Mouse (Mus musculus) forebrain, embryonic 11.5 days (tissue): Measurements from ENCODE around the gene Stk38l. TPM values are rescaled to one million over a fixed set of nuclear protein-coding genes. Genes with fewer than 3 reads are reported as not detected.
"Not testable (repeated sequence)": the region's sequence is repeated elsewhere in the genome, so short reads cannot be mapped to it uniquely, and the experiment has no call there.

ENCODE experiments used
- ATAC-seq: fragments of 200-750 bp; cut with Nextera tagmentation; replicated peaks from 2 replicates; pipeline ENCODE4 v1.8.0; 2017; ENCODE audit warnings: moderate TSS enrichment; ENCODE audit not compliant: low FRiP score
- DNase-seq: peaks from one replicate; pipeline ENCODE4 v3.0.0-alpha.2; 2017; ENCODE audit warnings: low spot score
- H3K27ac ChIP-seq: fragments of 300-500 bp; sonication (generic); 2 replicates; pipeline ENCODE4 v1.5.1; 2014; ENCODE audit warnings: low read depth, low read length
- H3K27me3 ChIP-seq: fragments of 300-500 bp; sonication (generic); 2 replicates; pipeline ENCODE4 v1.6.1; 2014; ENCODE audit warnings: mild to moderate bottlenecking, low read length, mixed read lengths; ENCODE audit not compliant: control insufficient read depth, insufficient read depth
- H3K36me3 ChIP-seq: fragments of 300-500 bp; sonication (generic); 2 replicates; pipeline ENCODE4 v1.6.1; 2014; ENCODE audit warnings: mild to moderate bottlenecking, low read length, moderate library complexity, mixed read lengths; ENCODE audit not compliant: control insufficient read depth, insufficient read depth
- H3K4me1 ChIP-seq: fragments of 300-500 bp; sonication (generic); replicated peaks from 2 replicates; pipeline ENCODE4 v1.6.1; 2014; ENCODE audit warnings: low read length, mixed read lengths; ENCODE audit not compliant: control insufficient read depth, insufficient read depth
- H3K4me2 ChIP-seq: fragments of 300-500 bp; sonication (generic); 2 replicates; pipeline ENCODE4 v1.6.1; 2014; ENCODE audit warnings: low read depth, mild to moderate bottlenecking, low read length, moderate library complexity, mixed read lengths; ENCODE audit not compliant: severe bottlenecking
- H3K4me3 ChIP-seq: fragments of 300-500 bp; sonication (generic); 2 replicates; pipeline ENCODE4 v1.5.1; 2014; ENCODE audit warnings: low read depth, low read length
- H3K9ac ChIP-seq: fragments of 300-500 bp; sonication (generic); 2 replicates; pipeline ENCODE4 v1.6.1; 2014; ENCODE audit warnings: low read length
- H3K9me3 ChIP-seq: fragments of 300-500 bp; sonication (generic); 2 replicates; pipeline ENCODE4 v1.6.1; 2016; ENCODE audit warnings: low read length, mixed read lengths; ENCODE audit not compliant: control insufficient read depth
- WGBS: fragments of 180-500 bp; shearing (Covaris S2); extraction: QIAGEN DNeasy Blood & Tissue Kit; methylation state at CpG from one replicate; pipeline ENCODE4 v1.1.7; 2014; 5-methylcytosine and 5-hydroxymethylcytosine counted together
- polyA plus RNA-seq: library from polyadenylated mRNA; unstranded; fragments of >200 nt; fragmentation: Nextera tagmentation; extraction: Ambion mirVana; gene quantifications from 2 replicates; pipeline ENCODE4 v1.2.1, GENCODE M21; 2014

Stk38l gene
- polyA plus RNA-seq, 1 experiment from 2014 or later = 17.7 TPM

DNA sequence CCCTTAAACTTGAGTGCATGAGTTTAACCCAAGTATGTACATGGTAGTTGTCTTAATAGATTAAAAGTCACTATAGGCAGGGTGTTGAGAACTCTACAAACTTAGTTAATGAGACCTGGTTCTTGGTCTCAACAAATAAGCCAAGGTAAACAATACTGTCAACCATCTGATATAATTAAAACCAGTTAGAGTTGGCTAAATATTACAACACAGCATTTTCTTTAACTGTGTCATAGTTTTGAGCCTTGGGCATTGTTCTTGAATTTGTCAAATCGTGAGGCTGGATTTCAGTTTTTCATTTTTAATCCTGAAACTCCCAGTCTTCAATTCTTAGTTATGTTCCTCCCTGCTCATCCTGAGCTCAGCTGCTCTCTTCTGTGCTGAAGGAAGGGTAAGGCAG, 6.2 kb downstream of the Stk38l start:
- Histone ChIP-seq H3K4me3 (no peak overlapping the region), H3K27ac (no peak overlapping the region), H3K9ac (no peak overlapping the region), H3K4me2 (no peak overlapping the region), H3K4me1 (no peaks in the 10 kb centered on the region), H3K9me3 (no peaks in the 10 kb centered on the region), H3K36me3 (no peaks in the 10 kb centered on the region), H3K27me3 (no peaks in the 10 kb centered on the region)
- DNase-seq = no peak
- no peak for ATAC-seq
- WGBS = 79% methylated on average over 1 of the region's 1 CpGs

DNA sequence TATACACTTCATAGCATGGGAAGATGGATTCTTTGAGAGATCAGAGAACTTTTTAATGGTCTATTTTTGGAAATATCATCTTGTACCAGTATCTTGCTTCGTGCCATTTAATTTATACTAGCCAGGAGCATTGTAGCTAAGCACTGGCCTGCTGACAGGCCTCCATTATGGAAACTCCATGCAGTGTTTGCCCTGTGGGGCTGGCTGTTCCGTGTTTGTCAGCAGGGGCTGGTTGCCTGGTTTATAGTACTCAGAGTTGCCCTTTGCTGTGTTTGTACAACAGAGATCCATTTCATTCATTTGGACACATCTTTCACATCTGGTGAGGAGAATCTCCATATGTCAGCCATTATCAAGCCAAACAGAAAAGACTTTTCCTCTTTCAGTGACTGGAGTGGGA, 6.9 kb downstream of the Stk38l start:
- ATAC-seq (no peak), DNase-seq (no peak)
- no peak overlapping the region for H3K4me3 ChIP-seq
- H3K4me2 ChIP-seq = no peak overlapping the region
- no peaks in the 10 kb centered on the region for H3K27me3 ChIP-seq
- H3K9me3 ChIP-seq = no peaks in the 10 kb centered on the region
- H3K36me3 ChIP-seq = no peaks in the 10 kb centered on the region
- no peaks in the 10 kb centered on the region for H3K4me1 ChIP-seq
- H3K27ac ChIP-seq = no peak overlapping the region
- 70% methylated on average over 2 of the region's 2 CpGs for WGBS
- H3K9ac ChIP-seq = no peak overlapping the region

DNA sequence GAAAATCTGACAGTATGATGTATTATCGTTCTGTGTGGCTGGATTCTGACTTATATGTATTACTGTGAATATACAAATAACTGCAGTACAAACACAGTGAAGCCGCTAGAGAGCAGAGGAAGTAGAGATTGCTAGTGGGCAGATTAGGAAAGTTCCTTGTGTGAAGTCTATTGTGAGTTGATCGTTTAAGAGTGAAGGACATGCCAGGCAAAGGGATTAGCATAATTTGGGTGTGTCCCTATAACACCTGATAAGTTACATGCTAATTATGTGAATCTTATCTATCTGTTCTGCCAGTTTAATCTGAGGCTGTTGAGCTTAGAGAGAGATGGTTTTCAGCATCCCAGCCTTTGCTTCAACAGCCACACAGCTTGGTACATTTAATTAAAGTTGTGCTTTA, 7.4 kb downstream of the Stk38l start:
- ATAC-seq = no peak
- WGBS = 77% methylated on average over 3 of the region's 3 CpGs
- no peaks in the 10 kb centered on the region for H3K36me3 ChIP-seq
- no peaks in the 10 kb centered on the region for H3K27me3 ChIP-seq
- H3K4me3 ChIP-seq = no peak overlapping the region
- no peak overlapping the region for H3K27ac ChIP-seq
- DNase-seq = no peak
- H3K9me3 ChIP-seq = no peaks in the 10 kb centered on the region
- no peak overlapping the region for H3K9ac ChIP-seq
- H3K4me1 ChIP-seq = no peaks in the 10 kb centered on the region
- H3K4me2 ChIP-seq = no peak overlapping the region

DNA sequence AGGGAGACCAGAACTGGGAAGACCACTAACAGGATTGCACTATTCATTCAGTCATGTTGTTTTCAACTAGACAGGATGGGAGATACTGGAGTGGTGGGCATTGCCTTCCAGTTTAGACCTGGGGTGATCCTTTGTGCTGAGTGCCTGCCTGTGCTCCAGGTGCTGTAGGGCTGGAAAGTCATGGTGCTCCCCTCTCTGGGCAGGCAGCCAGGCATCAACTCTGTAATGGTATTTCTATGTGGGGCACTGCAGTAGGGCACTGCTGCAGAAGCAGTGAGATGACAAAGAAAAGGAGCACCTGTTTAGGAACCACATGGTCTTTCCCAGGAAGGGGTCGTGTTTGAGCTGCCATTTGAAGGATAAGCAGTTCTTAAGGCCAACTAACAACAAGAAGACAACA, 7.9 kb downstream of the Stk38l start:
- H3K9me3 ChIP-seq = no peaks in the 10 kb centered on the region
- H3K4me1 ChIP-seq = no peaks in the 10 kb centered on the region
- WGBS = 52% methylated on average over 1 of the region's 1 CpGs
- H3K36me3 ChIP-seq = no peaks in the 10 kb centered on the region
- no peak overlapping the region for H3K4me2 ChIP-seq
- no peaks in the 10 kb centered on the region for H3K27me3 ChIP-seq
- no peak for DNase-seq
- no peak for ATAC-seq
- no peak overlapping the region for H3K9ac ChIP-seq
- no peak overlapping the region for H3K27ac ChIP-seq
- H3K4me3 ChIP-seq = no peak overlapping the region

DNA sequence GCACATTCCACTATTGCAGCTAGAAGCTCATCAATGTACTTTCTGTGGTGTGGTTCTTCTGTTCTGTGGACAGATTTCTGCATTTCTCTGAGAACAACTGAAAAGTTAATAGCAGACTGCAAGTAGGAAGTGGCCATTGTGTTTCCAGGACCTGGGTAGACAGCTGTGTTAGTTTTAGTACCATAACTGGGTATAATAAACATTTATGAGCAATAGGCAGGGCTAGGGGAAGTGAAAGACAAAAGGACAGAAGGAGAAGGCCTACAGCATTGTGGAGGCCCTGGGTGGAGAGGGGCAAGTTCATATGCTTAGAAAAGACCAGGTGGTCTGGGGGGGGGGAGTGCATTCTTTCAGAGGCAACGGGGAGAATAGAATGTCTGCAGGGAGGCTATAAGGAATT, 8.8 kb downstream of the Stk38l start:
- Histone ChIP-seq H3K36me3 (no peaks in the 10 kb centered on the region), H3K4me3 (no peak overlapping the region), H3K27ac (no peak overlapping the region), H3K27me3 (no peaks in the 10 kb centered on the region), H3K9ac (no peak overlapping the region), H3K9me3 (no peaks in the 10 kb centered on the region), H3K4me2 (no peak overlapping the region), H3K4me1 (no peaks in the 10 kb centered on the region)
- no peak for DNase-seq
- 100% methylated on average over 1 of the region's 1 CpGs for WGBS
- ATAC-seq = no peak

DNA sequence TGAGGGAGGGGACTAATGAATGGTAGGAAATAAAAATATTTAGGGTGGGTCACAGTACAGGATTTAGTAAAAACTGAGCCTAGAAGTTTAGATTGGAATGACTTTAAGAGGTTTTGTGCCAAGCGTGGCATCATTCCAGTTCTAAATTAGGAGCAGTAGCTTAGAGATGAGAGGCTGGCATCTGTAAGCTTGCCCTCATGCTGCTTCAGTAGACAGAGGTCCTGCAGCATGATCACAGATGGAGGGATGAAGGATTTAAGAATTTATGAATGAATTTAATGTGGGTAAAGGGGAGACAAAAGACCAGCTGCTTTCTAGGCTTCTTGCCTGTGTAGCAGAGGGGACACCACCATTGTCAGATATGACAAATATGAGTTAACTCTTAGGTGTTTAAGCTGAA, 14.1 kb downstream of the Stk38l start:
- WGBS = 84% methylated on average over 1 of the region's 1 CpGs
- DNase-seq = no peak
- Histone ChIP-seq H3K4me3 (no peak overlapping the region), H3K27ac (no peak overlapping the region), H3K4me1 (no peaks in the 10 kb centered on the region), H3K27me3 (no peaks in the 10 kb centered on the region), H3K9ac (no peak overlapping the region), H3K9me3 (no peaks in the 10 kb centered on the region), H3K4me2 (no peak overlapping the region), H3K36me3 (no peaks in the 10 kb centered on the region)
- ATAC-seq = no peak

DNA sequence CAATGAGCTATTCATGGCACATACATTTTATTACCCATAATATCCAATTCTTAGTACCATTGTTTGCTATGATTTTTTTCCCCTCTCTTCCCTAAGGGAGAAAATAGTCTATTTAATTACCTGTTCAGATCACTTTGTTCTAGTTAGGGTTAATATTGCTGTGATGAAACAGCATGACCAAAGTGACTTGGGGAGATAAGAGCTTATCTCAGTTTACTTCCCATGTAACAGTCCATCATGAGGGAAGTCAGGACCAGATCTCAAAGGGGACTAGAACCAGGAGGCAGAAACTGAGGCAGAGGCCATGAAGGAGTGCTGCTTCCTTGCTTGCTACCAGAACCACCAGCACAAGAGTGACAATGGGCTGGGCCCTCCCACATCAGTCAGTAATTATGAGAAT, 15.9 kb downstream of the Stk38l start:
- Histone ChIP-seq H3K36me3 (no peaks in the 10 kb centered on the region), H3K27ac (no peak overlapping the region), H3K27me3 (no peaks in the 10 kb centered on the region), H3K4me1 (no peaks in the 10 kb centered on the region), H3K4me3 (no peak overlapping the region), H3K9ac (no peak overlapping the region), H3K4me2 (no peak overlapping the region), H3K9me3 (no peaks in the 10 kb centered on the region)
- DNase-seq = no peak
- ATAC-seq = no peak

DNA sequence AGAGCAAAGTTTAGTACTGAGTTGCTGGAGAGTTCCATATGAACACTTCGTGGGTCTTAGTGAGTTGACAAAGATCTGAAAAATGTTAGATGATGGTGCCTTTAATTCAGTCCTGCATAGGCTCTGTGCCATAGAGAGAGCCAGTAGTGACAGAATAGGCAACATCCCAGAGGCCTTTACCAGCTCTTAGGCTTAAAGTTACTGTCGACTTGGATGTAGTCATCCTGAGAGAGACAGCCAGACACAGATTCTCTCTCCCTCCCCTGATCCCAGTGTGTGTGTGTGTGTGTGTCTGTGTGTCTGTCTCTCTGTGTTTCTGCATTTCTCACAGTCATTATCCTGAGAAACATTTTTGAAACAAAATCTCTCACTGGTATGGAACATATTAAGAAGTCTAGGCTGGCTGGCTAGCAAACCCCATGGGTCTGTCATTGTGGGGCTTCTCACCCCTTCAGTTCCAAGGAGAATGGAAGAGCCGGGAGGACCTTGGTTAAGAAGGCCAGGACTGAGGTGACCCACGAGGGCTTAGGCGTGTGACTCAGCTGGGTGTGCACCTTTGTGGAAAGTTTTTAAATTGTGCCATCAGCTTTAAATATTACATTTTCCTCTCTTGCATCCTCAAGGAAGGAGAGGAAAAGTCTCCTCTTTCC, 17.3 kb downstream of the Stk38l start:
- H3K4me1 ChIP-seq = no peaks in the 10 kb centered on the region
- H3K9me3 ChIP-seq = no peaks in the 10 kb centered on the region
- no peaks in the 10 kb centered on the region for H3K27me3 ChIP-seq
- H3K4me3 ChIP-seq = no peak overlapping the region
- DNase-seq = no peak
- H3K36me3 ChIP-seq = no peaks in the 10 kb centered on the region
- no peak overlapping the region for H3K27ac ChIP-seq
- H3K9ac ChIP-seq = no peak overlapping the region
- ATAC-seq = no peak
- H3K4me2 ChIP-seq = no peak overlapping the region
- 80% methylated on average over 5 of the region's 5 CpGs for WGBS

DNA sequence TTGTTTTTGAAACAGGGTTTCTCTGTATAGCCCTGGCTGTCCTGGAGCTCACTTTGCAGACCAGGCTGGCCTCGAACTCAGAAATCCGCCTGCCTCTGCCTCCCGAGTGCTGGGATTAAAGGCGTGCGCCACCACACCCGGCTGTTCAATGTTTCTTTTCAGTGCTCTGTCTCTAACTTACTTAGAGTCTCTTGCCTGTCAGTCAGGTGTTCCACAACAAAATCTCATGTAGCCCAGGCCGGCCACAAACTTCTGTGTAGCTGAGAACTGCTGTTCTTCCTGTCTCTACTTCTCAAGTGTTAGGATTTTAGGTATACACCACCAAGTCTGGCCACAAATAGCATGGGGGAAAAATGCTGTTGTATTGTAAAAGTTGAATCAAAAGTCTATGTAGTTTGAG, 19.5 kb downstream of the Stk38l start:
- not testable (repeated sequence) for ATAC-seq
- WGBS = 93% methylated on average over 7 of the region's 7 CpGs

More for the DNA sequence above, 19.5 kb downstream of the Stk38l start:
- H3K4me3 ChIP-seq, H3K9me3 ChIP-seq, H3K27ac ChIP-seq, H3K4me1 ChIP-seq, H3K27me3 ChIP-seq, H3K36me3 ChIP-seq, DNase-seq, H3K4me2 ChIP-seq, H3K9ac ChIP-seq: not testable (repeated sequence)
